Mouse (Mus musculus): ENCODE measurements around the gene Tgfbr2. TPM values are rescaled to one million over a fixed set of nuclear protein-coding genes. Genes with fewer than 3 reads are reported as not detected.

Tgfbr2 gene
- total and polyA plus RNA-seq, 3 experiments, result 19.6 to 46.3 (median 42.8) TPM

DNA sequence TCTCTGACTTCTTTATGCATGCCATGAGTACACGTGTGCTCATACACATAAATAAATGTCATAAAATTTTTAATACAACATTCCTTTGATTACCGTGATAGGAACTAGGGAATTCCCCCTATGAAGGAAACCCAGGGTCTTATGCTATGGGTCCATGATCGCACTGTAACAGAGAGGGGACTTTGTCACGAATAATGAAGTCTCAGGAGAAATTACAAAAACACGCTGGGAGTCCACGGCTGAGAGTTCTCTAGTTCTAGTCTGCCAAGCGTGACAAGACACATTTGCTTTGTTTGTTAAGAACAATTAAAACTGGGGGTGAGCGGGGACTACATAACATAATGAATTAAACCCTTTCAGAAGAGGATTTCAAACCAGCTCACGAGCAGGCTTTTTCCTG, 23.3 kb upstream of the Tgfbr2 start:
- Histone ChIP-seq H3K9ac (ENCODE audit: insufficient read depth, low read depth) (no peak overlapping the region), H3K27ac (ENCODE audit: insufficient read depth, low read depth) (no peak overlapping the region), H3K79me2 (replicated peaks; ENCODE audit: control insufficient read depth, extremely low read depth, insufficient read depth, poor library complexity, severe bottlenecking) (no peaks in the 10 kb centered on the region), H3K4me1 (ENCODE audit: control insufficient read depth in 1 of 2, insufficient read depth in 2 of 2) (peaks cover 12 to 48% of the 10 kb centered on the region in 2 experiments), H3K4me3 (replicated peaks in 1 of 3; ENCODE audit: low read depth in 2 of 3, low read length in 2 of 3, poor library complexity in 1 of 3) (no peak overlapping the region), H3K27me3 (replicated peaks) (no peaks in the 10 kb centered on the region), H3K4me2 (ENCODE audit: insufficient read depth, low read depth, poor library complexity, severe bottlenecking) (0 out of 2 replicates have a peak overlapping the region, but pooled peaks have one; percentile 11), H3K36me3 (replicated peaks in 1 of 2; ENCODE audit: control insufficient read depth in 1 of 2, insufficient read depth in 1 of 2, low read length in 1 of 2) (no peaks in the 10 kb centered on the region), H3K9me3 (replicated peaks; ENCODE audit: low read length) (peaks cover 3% of the 10 kb centered on the region)
- no peak for DNase-seq (ENCODE audit: extremely low read depth)
- TF ChIP-seq RCOR1 (conservative IDR thresholded peaks at IDR 0.05; ENCODE audit: low read depth, low read length), result no peak
- no peak for TF ChIP-seq ZNF384 (IDR thresholded peaks at IDR 0.05; ENCODE audit: low read depth, low read length)
- TF ChIP-seq MAFK (IDR thresholded peaks at IDR 0.05; ENCODE audit: insufficient replicate concordance, low read length), result no peak
- no peak for TF ChIP-seq IRF4 (IDR thresholded peaks at IDR 0.05; ENCODE audit: low read depth, low read length)
- dilution Hi-C loops (cut with MboI; ENCODE audit: extremely low pct_ligation_motif_present, extremely low pct_unique_long_range_greater_than_20kb, low sequenced_read_pairs) (no loop called here), in situ Hi-C loops (cut with MboI; ENCODE audit: low pct_ligation_motif_present, low pct_unique_long_range_greater_than_20kb, low sequenced_read_pairs) (no loop called here)

DNA sequence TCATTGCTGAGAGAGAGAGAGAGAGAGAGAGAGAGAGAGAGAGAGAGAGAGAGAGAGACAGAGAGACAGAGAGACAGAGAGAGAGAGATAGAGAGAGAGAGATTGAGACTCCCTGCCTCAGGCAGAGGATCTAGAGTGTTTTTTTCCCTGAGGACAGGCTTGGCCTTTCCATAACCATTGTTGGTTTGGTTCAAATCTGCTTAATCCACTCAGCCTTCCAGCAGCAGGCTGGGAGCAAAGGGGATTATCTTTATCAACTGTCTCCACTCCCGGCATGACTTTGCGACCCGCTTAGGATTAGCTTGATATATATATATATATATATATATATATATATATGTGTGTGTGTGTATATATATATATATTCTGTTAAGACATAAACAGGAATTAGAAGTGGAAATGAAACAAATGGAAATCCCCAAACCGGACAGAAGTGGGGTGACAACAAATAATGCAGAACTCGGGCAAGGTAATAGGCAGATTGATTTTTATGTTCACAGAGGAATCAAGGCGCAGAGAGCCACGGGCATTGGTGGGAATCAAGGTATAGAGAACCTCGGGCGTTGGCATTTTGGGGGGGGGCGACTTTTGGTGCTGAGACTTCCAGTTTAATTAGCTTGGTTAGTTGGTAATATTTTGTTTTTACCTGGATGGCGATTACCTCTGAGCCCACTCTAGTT, 22.5 kb upstream of the Tgfbr2 start:
- H3K79me2 ChIP-seq (replicated peaks; ENCODE audit: control insufficient read depth, extremely low read depth, insufficient read depth, poor library complexity, severe bottlenecking), result no peaks in the 10 kb centered on the region
- H3K4me2 ChIP-seq (ENCODE audit: insufficient read depth, low read depth, poor library complexity, severe bottlenecking), result no peak overlapping the region
- H3K27ac ChIP-seq (ENCODE audit: insufficient read depth, low read depth), result no peak overlapping the region
- no peaks in the 10 kb centered on the region for H3K27me3 ChIP-seq (replicated peaks)
- no peak for DNase-seq (ENCODE audit: extremely low read depth)
- dilution Hi-C loops (cut with MboI; ENCODE audit: extremely low pct_ligation_motif_present, extremely low pct_unique_long_range_greater_than_20kb, low sequenced_read_pairs) (no loop called here), in situ Hi-C loops (cut with MboI; ENCODE audit: low pct_ligation_motif_present, low pct_unique_long_range_greater_than_20kb, low sequenced_read_pairs) (no loop called here)
- TF ChIP-seq JUN (IDR thresholded peaks at IDR 0.05; ENCODE audit: insufficient read depth, low read depth, low read length) (no peak), ZNF384 (IDR thresholded peaks at IDR 0.05; ENCODE audit: low read depth, low read length) (no peak), HCFC1 (IDR thresholded peaks at IDR 0.05; ENCODE audit: low read depth, low read length) (no peak), MAX (IDR thresholded peaks at IDR 0.05; ENCODE audit: low read length) (no peak), TCF12 (IDR thresholded peaks at IDR 0.05; ENCODE audit: low read depth, low read length) (no peak)
- H3K36me3 ChIP-seq (replicated peaks in 1 of 2; ENCODE audit: control insufficient read depth in 1 of 2, insufficient read depth in 1 of 2, low read length in 1 of 2), result no peaks in the 10 kb centered on the region
- peaks cover 19 to 56% of the 10 kb centered on the region in 2 experiments for H3K4me1 ChIP-seq (ENCODE audit: control insufficient read depth in 1 of 2, insufficient read depth in 2 of 2)
- peaks cover 3% of the 10 kb centered on the region for H3K9me3 ChIP-seq (replicated peaks; ENCODE audit: low read length)
- H3K9ac ChIP-seq (ENCODE audit: insufficient read depth, low read depth), result no peak overlapping the region
- no peak overlapping the region for H3K4me3 ChIP-seq (replicated peaks in 1 of 3; ENCODE audit: low read depth in 2 of 3, low read length in 2 of 3, poor library complexity in 1 of 3)

- Histone ChIP-seq H3K36me3 (replicated peaks in 1 of 2; ENCODE audit: control insufficient read depth in 1 of 2, insufficient read depth in 1 of 2, low read length in 1 of 2) (no peaks in the 10 kb centered on the region), H3K4me1 (ENCODE audit: control insufficient read depth in 1 of 2, insufficient read depth in 2 of 2) (peaks cover 35 to 80% of the 10 kb centered on the region in 2 experiments), H3K4me2 (ENCODE audit: insufficient read depth, low read depth, poor library complexity, severe bottlenecking) (no peak overlapping the region), H3K27ac (ENCODE audit: insufficient read depth, low read depth) (no peak overlapping the region; the same call in 1 of the 2 replicates), H3K79me2 (replicated peaks; ENCODE audit: control insufficient read depth, extremely low read depth, insufficient read depth, poor library complexity, severe bottlenecking) (no peaks in the 10 kb centered on the region), H3K9me3 (replicated peaks; ENCODE audit: low read length) (no peaks in the 10 kb centered on the region), H3K4me3 (replicated peaks in 1 of 3; ENCODE audit: low read depth in 2 of 3, low read length in 2 of 3, poor library complexity in 1 of 3) (no peak overlapping the region), H3K9ac (ENCODE audit: insufficient read depth, low read depth) (no peak overlapping the region; the same call in 1 of the 2 replicates), H3K27me3 (replicated peaks) (no peaks in the 10 kb centered on the region)
- in situ Hi-C loops (cut with MboI; ENCODE audit: low pct_ligation_motif_present, low pct_unique_long_range_greater_than_20kb, low sequenced_read_pairs) (no loop called here), dilution Hi-C loops (cut with MboI; ENCODE audit: extremely low pct_ligation_motif_present, extremely low pct_unique_long_range_greater_than_20kb, low sequenced_read_pairs) (no loop called here)
- no peak for DNase-seq (ENCODE audit: extremely low read depth)
- TF ChIP-seq ZMIZ1 (IDR thresholded peaks at IDR 0.05; ENCODE audit: low read depth, low read length) (no peak), NELFE (IDR thresholded peaks at IDR 0.05; ENCODE audit: low read depth, low read length) (no peak), ZKSCAN1 (IDR thresholded peaks at IDR 0.05; ENCODE audit: borderline replicate concordance, low read depth, low read length) (no peak), MAX (IDR thresholded peaks at IDR 0.05; ENCODE audit: low read length) (no peak), HCFC1 (IDR thresholded peaks at IDR 0.05; ENCODE audit: low read depth, low read length) (no peak), ZC3H11A (IDR thresholded peaks at IDR 0.05; ENCODE audit: low read depth, low read length) (no peak)
These were observed 18.8 kb upstream of the Tgfbr2 start for GRCm38 (mm10) chr9:116193889-116194450.

All from CH12.LX (cell line).